Mouse (Mus musculus): ENCODE measurements at regions not wholly inside any gene's neighbourhood (a gene's known extent, or its start where the extent isn't known, plus 50 kb on each side); places are given as distances from the start of the nearest gene placed in this dataset.

DNA sequence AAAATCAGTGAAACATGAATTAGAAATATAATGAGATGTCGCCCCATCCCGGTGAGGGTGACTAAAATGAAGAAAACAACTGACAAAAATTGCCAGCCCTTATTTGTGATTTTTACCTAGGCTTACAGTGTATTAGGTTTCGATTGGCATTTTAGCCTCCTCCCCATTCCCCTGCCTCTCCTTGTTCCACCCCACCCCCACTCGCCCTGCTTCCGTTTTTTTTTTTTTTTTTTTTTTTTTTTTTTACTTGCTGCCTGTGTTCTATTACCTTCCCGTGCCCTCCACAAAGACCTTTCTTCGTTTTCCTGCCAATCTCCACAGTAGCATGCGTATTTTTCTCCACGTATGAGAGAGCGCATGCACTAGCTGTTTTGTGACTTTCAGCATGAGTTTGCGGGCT is 435.3 kb upstream of the Gm10131 start:
- WGBS: 30% methylated on average over 11 of the region's 11 CpGs
- no peaks in the 10 kb centered on the region for H3K36me3 ChIP-seq (ENCODE audit: control insufficient read depth, insufficient read depth, low read length)
- no peak overlapping the region for H3K9ac ChIP-seq (ENCODE audit: low read length)
- DNase-seq (ENCODE audit: low spot score) (no peak), ATAC-seq (ENCODE audit: low FRiP score, low TSS enrichment) (no peak)
- H3K9me3 ChIP-seq (ENCODE audit: control insufficient read depth, low read length): no peaks in the 10 kb centered on the region
- TF ChIP-seq EP300 (optimal IDR thresholded peaks at IDR 0.05) (no peak), CTCF (IDR thresholded peaks at IDR 0.05; ENCODE audit: low read depth) (no peak)
- no peak overlapping the region for H3K4me3 ChIP-seq (ENCODE audit: low read depth, low read length)
- no peak overlapping the region for H3K27ac ChIP-seq (replicated peaks)
- peak overlapping the region; percentile 27; the same call in 1 of the 2 replicates for H3K4me2 ChIP-seq (replicated peaks; ENCODE audit: low read depth)
- H3K4me1 ChIP-seq (replicated peaks; ENCODE audit: control insufficient read depth, insufficient read depth): no peaks in the 10 kb centered on the region
- no peaks in the 10 kb centered on the region for H3K27me3 ChIP-seq (ENCODE audit: control insufficient read depth, insufficient read depth, low read length)

DNA sequence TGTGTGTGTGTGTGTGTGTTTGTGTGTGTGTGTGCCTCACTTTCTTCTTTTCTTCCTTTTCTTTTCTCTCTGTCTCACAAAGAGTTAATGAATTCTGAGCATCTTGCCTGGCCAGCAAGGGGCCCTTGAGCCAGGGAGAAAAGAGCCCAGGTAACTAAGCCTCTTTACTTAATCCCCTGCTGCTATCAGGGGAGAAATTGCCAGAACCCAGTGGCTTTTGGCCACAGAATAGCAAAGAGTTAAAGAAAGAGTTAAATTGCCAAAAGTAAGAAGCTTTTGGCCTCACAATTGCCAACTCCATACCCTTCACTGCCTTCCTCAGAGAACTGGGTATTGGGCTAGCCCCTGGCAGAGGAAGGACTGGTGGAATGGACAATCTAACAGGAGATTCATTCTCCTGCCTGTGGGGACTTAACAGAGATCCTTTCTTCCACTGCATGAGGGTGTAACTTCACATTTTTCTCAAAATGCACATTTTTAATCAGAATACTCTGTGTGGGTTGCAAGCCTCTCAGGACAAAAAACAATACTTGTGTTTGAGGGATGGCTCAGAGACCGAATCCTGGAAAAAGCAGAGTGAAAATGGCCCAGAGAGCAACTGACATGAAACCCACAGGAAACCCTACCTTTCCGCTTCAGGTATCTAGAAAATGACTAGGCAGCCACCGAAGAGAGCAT is 431.0 kb upstream of the Gm10131 start:
- Histone ChIP-seq H3K27ac (replicated peaks) (no peak overlapping the region), H3K4me2 (replicated peaks; ENCODE audit: low read depth) (no peak overlapping the region), H3K4me1 (replicated peaks; ENCODE audit: control insufficient read depth, insufficient read depth) (no peaks in the 10 kb centered on the region), H3K27me3 (ENCODE audit: control insufficient read depth, insufficient read depth, low read length) (no peaks in the 10 kb centered on the region), H3K9me3 (ENCODE audit: control insufficient read depth, low read length) (no peaks in the 10 kb centered on the region), H3K9ac (ENCODE audit: low read length) (no peak overlapping the region), H3K36me3 (ENCODE audit: control insufficient read depth, insufficient read depth, low read length) (no peaks in the 10 kb centered on the region), H3K4me3 (ENCODE audit: low read depth, low read length) (no peak overlapping the region)
- 84% methylated on average over 3 of the region's 3 CpGs for WGBS
- TF ChIP-seq CTCF (IDR thresholded peaks at IDR 0.05; ENCODE audit: low read depth) (no peak), EP300 (optimal IDR thresholded peaks at IDR 0.05) (no peak)
- DNase-seq (ENCODE audit: low spot score): no peak
- ATAC-seq (ENCODE audit: low FRiP score, low TSS enrichment): no peak

DNA sequence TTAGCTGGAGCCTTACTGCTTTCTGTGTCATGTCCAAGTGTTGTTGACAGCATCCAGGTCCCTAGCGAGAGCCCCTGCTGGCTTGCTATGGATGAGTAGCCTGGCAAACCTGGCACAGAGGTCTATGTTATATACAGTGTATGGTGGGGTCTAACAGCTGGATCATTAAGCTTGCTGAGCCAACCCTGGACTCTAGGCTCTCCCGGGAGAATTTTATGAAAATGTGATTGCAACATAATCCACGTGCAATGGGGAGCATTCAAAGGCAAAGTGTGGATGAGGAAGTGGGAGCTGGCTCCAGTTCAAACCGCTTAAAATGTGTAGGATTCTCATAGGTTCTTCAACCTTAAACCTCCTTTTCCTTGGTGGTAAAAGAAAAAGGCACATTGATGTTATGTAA is 427.7 kb upstream of the Gm10131 start:
- Histone ChIP-seq H3K4me2 (replicated peaks; ENCODE audit: low read depth) (no peak overlapping the region), H3K27ac (replicated peaks) (no peak overlapping the region), H3K4me3 (ENCODE audit: low read depth, low read length) (no peak overlapping the region), H3K36me3 (ENCODE audit: control insufficient read depth, insufficient read depth, low read length) (no peaks in the 10 kb centered on the region), H3K4me1 (replicated peaks; ENCODE audit: control insufficient read depth, insufficient read depth) (no peaks in the 10 kb centered on the region), H3K9ac (ENCODE audit: low read length) (no peak overlapping the region), H3K9me3 (ENCODE audit: control insufficient read depth, low read length) (no peaks in the 10 kb centered on the region), H3K27me3 (ENCODE audit: control insufficient read depth, insufficient read depth, low read length) (no peaks in the 10 kb centered on the region)
- TF ChIP-seq EP300 (optimal IDR thresholded peaks at IDR 0.05): no peak
- TF ChIP-seq CTCF (IDR thresholded peaks at IDR 0.05; ENCODE audit: low read depth): no peak
- no peak for DNase-seq (ENCODE audit: low spot score)
- WGBS: 49% methylated on average over 4 of the region's 4 CpGs
- ATAC-seq (ENCODE audit: low FRiP score, low TSS enrichment): no peak

DNA sequence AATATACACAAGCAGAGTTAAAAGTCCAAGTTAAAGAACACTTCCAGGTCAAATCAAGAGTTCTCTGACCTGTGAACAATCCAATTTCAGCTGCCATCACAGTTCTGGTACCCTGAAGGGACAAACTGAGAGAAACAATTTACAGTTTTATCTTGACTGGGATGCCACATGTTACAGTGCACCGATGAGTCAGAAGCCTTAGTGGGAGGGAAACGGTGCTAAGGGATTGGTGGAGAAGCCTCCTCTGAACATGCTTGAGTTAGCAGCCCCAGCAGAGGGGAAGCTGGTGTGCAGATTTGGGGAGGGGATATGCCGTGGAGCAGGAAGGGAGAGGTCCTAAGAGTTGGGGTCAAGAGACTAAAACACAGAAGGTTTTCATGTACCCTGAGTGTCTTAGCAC is 423.9 kb upstream of the Gm10131 start:
- TF ChIP-seq EP300 (optimal IDR thresholded peaks at IDR 0.05): no peak
- no peak for TF ChIP-seq CTCF (IDR thresholded peaks at IDR 0.05; ENCODE audit: low read depth)

DNA sequence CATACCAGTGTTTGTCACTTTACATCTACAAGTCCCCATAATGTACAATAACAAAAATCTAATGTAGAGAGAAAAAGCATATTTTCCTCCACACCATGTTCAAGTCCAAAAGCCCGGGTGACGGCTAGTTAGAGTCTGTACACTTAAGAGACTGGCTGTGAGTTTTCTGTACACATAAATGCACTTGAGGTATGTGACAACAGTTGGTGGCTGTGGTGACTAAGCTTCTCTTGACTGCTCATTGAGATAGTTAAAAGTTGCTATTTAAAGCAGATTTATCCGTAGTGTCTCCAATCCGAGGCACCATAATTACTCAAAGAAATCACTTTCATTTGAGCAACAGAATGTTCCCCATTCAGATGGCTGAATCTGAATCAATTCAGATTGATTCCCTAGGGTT is 421.9 kb upstream of the Gm10131 start:
- H3K36me3 ChIP-seq (ENCODE audit: control insufficient read depth, insufficient read depth, low read length): no peaks in the 10 kb centered on the region
- TF ChIP-seq EP300 (optimal IDR thresholded peaks at IDR 0.05): no peak
- no peaks in the 10 kb centered on the region for H3K27me3 ChIP-seq (ENCODE audit: control insufficient read depth, insufficient read depth, low read length)
- DNase-seq (ENCODE audit: low spot score) (no peak), ATAC-seq (ENCODE audit: low FRiP score, low TSS enrichment) (no peak)
- H3K4me1 ChIP-seq (replicated peaks; ENCODE audit: control insufficient read depth, insufficient read depth): no peaks in the 10 kb centered on the region; the same call in 1 of the 2 replicates
- H3K9me3 ChIP-seq (ENCODE audit: control insufficient read depth, low read length): no peaks in the 10 kb centered on the region
- no peak overlapping the region for H3K4me2 ChIP-seq (replicated peaks; ENCODE audit: low read depth)
- H3K27ac ChIP-seq (replicated peaks): no peak overlapping the region
- H3K9ac ChIP-seq (ENCODE audit: low read length): no peak overlapping the region
- 81% methylated on average over 4 of the region's 4 CpGs for WGBS
- no peak overlapping the region for H3K4me3 ChIP-seq (ENCODE audit: low read depth, low read length)

More for the DNA sequence above, 423.9 kb upstream of the Gm10131 start:
- no peak overlapping the region for H3K9ac ChIP-seq (ENCODE audit: low read length)
- no peak for ATAC-seq (ENCODE audit: low FRiP score, low TSS enrichment)
- no peaks in the 10 kb centered on the region for H3K27me3 ChIP-seq (ENCODE audit: control insufficient read depth, insufficient read depth, low read length)
- DNase-seq (ENCODE audit: low spot score): no peak
- no peak overlapping the region for H3K4me2 ChIP-seq (replicated peaks; ENCODE audit: low read depth)
- no peak overlapping the region for H3K4me3 ChIP-seq (ENCODE audit: low read depth, low read length)
- no peaks in the 10 kb centered on the region for H3K36me3 ChIP-seq (ENCODE audit: control insufficient read depth, insufficient read depth, low read length)
- H3K4me1 ChIP-seq (replicated peaks; ENCODE audit: control insufficient read depth, insufficient read depth): no peaks in the 10 kb centered on the region
- no peaks in the 10 kb centered on the region for H3K9me3 ChIP-seq (ENCODE audit: control insufficient read depth, low read length)
- no peak overlapping the region for H3K27ac ChIP-seq (replicated peaks)
- 71% methylated on average over 3 of the region's 3 CpGs for WGBS

DNA sequence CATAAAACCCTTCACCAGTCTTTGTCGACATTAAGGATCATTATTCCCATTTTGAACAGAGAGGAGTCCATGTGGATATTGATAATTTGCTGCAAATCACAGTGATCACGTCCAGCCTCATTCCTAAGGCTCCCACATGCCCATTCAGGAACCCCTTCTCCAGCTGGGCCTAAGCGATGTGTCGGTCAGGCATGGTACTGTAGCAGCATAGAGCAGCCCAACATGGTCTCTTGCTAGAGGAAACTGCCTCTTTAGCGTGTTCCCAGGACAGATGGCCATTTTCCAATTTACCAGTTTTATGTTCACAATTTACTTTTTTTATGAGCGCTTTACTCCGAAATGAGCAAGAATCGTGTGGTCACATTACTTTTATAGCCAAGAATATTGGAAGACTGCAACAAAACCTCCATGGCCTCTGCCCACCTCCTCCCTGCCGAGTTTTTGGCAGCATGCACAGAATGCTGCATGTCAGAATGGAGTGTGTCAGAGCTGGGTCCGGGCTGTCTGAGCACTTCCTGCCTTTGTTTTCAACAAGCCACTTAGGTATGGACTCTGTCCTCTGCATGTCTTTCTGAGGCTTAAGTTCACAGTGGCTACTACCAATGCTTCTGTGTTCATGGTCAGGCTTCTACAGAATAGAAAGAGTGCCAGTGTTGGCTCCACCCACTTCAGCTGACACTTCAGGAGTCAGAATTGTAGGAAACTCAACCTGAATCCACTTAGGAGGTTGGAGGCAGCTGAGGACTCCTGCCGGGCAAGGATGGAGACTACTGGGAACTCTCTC is 419.6 kb upstream of the Gm10131 start:
- Histone ChIP-seq H3K4me2 (replicated peaks; ENCODE audit: low read depth) (no peak overlapping the region), H3K9ac (ENCODE audit: low read length) (no peak overlapping the region), H3K27me3 (ENCODE audit: control insufficient read depth, insufficient read depth, low read length) (no peaks in the 10 kb centered on the region), H3K4me3 (ENCODE audit: low read depth, low read length) (no peak overlapping the region), H3K4me1 (replicated peaks; ENCODE audit: control insufficient read depth, insufficient read depth) (no peaks in the 10 kb centered on the region; the same call in 1 of the 2 replicates), H3K27ac (replicated peaks) (no peak overlapping the region), H3K36me3 (ENCODE audit: control insufficient read depth, insufficient read depth, low read length) (no peaks in the 10 kb centered on the region), H3K9me3 (ENCODE audit: control insufficient read depth, low read length) (no peaks in the 10 kb centered on the region)
- ATAC-seq (ENCODE audit: low FRiP score, low TSS enrichment) (no peak), DNase-seq (ENCODE audit: low spot score) (no peak)
- no peak for TF ChIP-seq CTCF (IDR thresholded peaks at IDR 0.05; ENCODE audit: low read depth)
- no peak for TF ChIP-seq EP300 (optimal IDR thresholded peaks at IDR 0.05)
- WGBS: 74% methylated on average over 11 of the region's 11 CpGs

Measured in stomach, postnatal 0 days (tissue).